Mouse (Mus musculus): Measurements from ENCODE around the gene Tmem82.
"Not testable (repeated sequence)": the region's sequence is repeated elsewhere in the genome, so short reads cannot be mapped to it uniquely, and the experiment has no call there.

The Tmem82 gene

GRCm38 (mm10) chr4:141576877-141577276, 41.6 kb downstream of the Tmem82 start:
- no peak for DNase-seq (ENCODE audit: extremely low spot score, low spot score)

- DNase-seq (ENCODE audit: extremely low spot score, low spot score): no peak
These were observed 42.0 kb downstream of the Tmem82 start for GRCm38 (mm10) chr4:141576404-141576803.

- peak; percentile 85 for DNase-seq (ENCODE audit: extremely low spot score, low spot score)
These were observed 43.4 kb downstream of the Tmem82 start for GRCm38 (mm10) chr4:141574789-141575702.

GRCm38 (mm10) chr4:141573359-141573966, 45.0 kb downstream of the Tmem82 start:
- DNase-seq (ENCODE audit: extremely low spot score, low spot score): no peak

- DNase-seq (ENCODE audit: extremely low spot score, low spot score): no peak
These were observed 45.6 kb downstream of the Tmem82 start for GRCm38 (mm10) chr4:141572668-141573358.

GRCm38 (mm10) chr4:141571934-141572333, 46.5 kb downstream of the Tmem82 start:
- no peak for DNase-seq (ENCODE audit: extremely low spot score, low spot score)

GRCm38 (mm10) chr4:141571337-141571739, 47.1 kb downstream of the Tmem82 start:
- DNase-seq (ENCODE audit: extremely low spot score, low spot score): no peak

- DNase-seq (ENCODE audit: extremely low spot score, low spot score): no peak
These were observed 47.6 kb downstream of the Tmem82 start for GRCm38 (mm10) chr4:141570821-141571220.

- no peak for DNase-seq (ENCODE audit: extremely low spot score, low spot score)
These were observed 48.4 kb downstream of the Tmem82 start for GRCm38 (mm10) chr4:141570004-141570403.

- DNase-seq (ENCODE audit: extremely low spot score, low spot score): no peak
These were observed 49.5 kb downstream of the Tmem82 start for GRCm38 (mm10) chr4:141568966-141569365.

- not testable (repeated sequence) for DNase-seq (ENCODE audit: extremely low spot score, low spot score)
These were observed 51.3 kb downstream of the Tmem82 start for GRCm38 (mm10) chr4:141567174-141567573.

- DNase-seq (ENCODE audit: extremely low spot score, low spot score): no peak
These were observed 52.2 kb downstream of the Tmem82 start for GRCm38 (mm10) chr4:141566187-141566586.

- DNase-seq (ENCODE audit: extremely low spot score, low spot score): no peak
These were observed 53.1 kb downstream of the Tmem82 start for GRCm38 (mm10) chr4:141565325-141565724.

GRCm38 (mm10) chr4:141564660-141565059, 53.8 kb downstream of the Tmem82 start:
- no peak for DNase-seq (ENCODE audit: extremely low spot score, low spot score)

GRCm38 (mm10) chr4:141564209-141564608, 54.2 kb downstream of the Tmem82 start:
- no peak for DNase-seq (ENCODE audit: extremely low spot score, low spot score)

Data from neural tube, embryonic 10.5 days (tissue).